Mouse (Mus musculus) MEL (cell line): ENCODE measurements at regions not wholly inside any gene's neighbourhood (a gene's known extent, or its start where the extent isn't known, plus 50 kb on each side); places are given as distances from the start of the nearest gene placed in this dataset.

Experiments
- CHD1 ChIP-seq: IDR thresholded peaks from 2 replicates; pipeline ENCODE4 v1.6.1; 2012; ENCODE audit warnings: low read depth, mild to moderate bottlenecking, inconsistent platforms, low read length, improper control_type of control experiment
- E2F4 ChIP-seq: IDR thresholded peaks from 2 replicates; pipeline ENCODE4 v1.6.1; 2011; ENCODE audit warnings: low read depth, low read length, improper control_type of control experiment, borderline replicate concordance
- ETS1 ChIP-seq: IDR thresholded peaks from 2 replicates; pipeline ENCODE4 v1.6.1; 2012; ENCODE audit warnings: low read depth, mild to moderate bottlenecking, inconsistent platforms, low read length, improper control_type of control experiment, moderate library complexity
- MAFK ChIP-seq: IDR thresholded peaks from 2 replicates; pipeline ENCODE4 v1.6.1; 2011; ENCODE audit warnings: low read depth, mild to moderate bottlenecking, low read length, improper control_type of control experiment, borderline replicate concordance
- MEF2A ChIP-seq: IDR thresholded peaks from 2 replicates; pipeline ENCODE4 v1.6.1; 2014; ENCODE audit warnings: low read depth, mild to moderate bottlenecking, inconsistent platforms, low read length, improper control_type of control experiment; ENCODE audit not compliant: poor library complexity, insufficient replicate concordance, severe bottlenecking; ENCODE audit errors: extremely low read depth
- MYC ChIP-seq: IDR thresholded peaks from 2 replicates; pipeline ENCODE4 v1.6.1; 2011; ENCODE audit warnings: low read depth, mild to moderate bottlenecking, low read length, improper control_type of control experiment, moderate library complexity
- POLR2A ChIP-seq, 2 experiments: IDR thresholded peaks; 2 replicates each; pipeline ENCODE4 v1.6.1; 2011 to 2012; ENCODE audit warnings: low read length in 2 of 2, mild to moderate bottlenecking in 2 of 2, control low read depth in 1 of 2, improper control_type of control experiment in 1 of 2, low read depth in 1 of 2, moderate library complexity in 1 of 2; ENCODE audit not compliant: control insufficient read depth in 1 of 2, insufficient read depth in 1 of 2, poor library complexity in 1 of 2
- RAD21 ChIP-seq: IDR thresholded peaks from 2 replicates; pipeline ENCODE4 v1.6.1; 2011; ENCODE audit warnings: mild to moderate bottlenecking, low read depth, low read length, improper control_type of control experiment
- SIN3A ChIP-seq: IDR thresholded peaks from 2 replicates; pipeline ENCODE4 v1.6.1; 2012; ENCODE audit warnings: low read length, improper control_type of control experiment, inconsistent platforms
- ZC3H11A ChIP-seq: IDR thresholded peaks from 2 replicates; pipeline ENCODE4 v1.6.1; 2012; ENCODE audit warnings: low read depth, mild to moderate bottlenecking, inconsistent platforms, low read length, improper control_type of control experiment
- ZNF384 ChIP-seq: IDR thresholded peaks from 2 replicates; pipeline ENCODE4 v1.6.1; 2012; ENCODE audit warnings: low read depth, mild to moderate bottlenecking, inconsistent platforms, low read length, improper control_type of control experiment

DNA sequence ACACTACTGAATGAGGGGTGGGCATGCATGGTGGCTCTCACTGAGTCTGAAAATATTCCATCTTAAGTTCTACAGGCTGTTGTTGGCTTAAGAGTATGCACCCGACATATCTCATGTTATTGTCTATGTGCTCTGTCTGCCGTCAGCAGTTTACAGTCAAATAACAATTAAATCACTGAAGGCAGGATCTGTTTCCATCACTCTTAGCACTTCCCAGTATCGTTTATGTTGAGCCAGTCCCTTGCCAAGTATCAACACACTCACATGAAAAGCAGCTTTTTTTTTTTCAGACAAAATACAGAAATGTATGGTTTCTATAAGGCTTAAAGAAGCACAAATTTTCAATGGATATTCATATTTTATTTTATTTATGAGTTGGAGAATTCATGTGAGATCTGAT is 485.9 kb upstream of the Gm9747 start:
- TF ChIP-seq POLR2A (IDR thresholded peaks at IDR 0.05; ENCODE audit: control insufficient read depth in 1 of 2, insufficient read depth in 1 of 2, low read depth in 1 of 2, low read length in 2 of 2, poor library complexity in 1 of 2) = no peak
- TF ChIP-seq CHD1 = no peak
- no peak for TF ChIP-seq MYC
- TF ChIP-seq SIN3A = no peak
- no peak for TF ChIP-seq ETS1
- no peak for TF ChIP-seq ZC3H11A
- no peak for TF ChIP-seq E2F4
- TF ChIP-seq ZNF384 = no peak
- no peak for TF ChIP-seq MAFK
- TF ChIP-seq MEF2A = no peak
- no peak for TF ChIP-seq RAD21
